Mouse (Mus musculus) induced T-regulatory cell, adult 2 months (primary cell): Measurements from ENCODE around the gene Rab11fip5.

Experiments used
- DNase-seq: peaks from one replicate; pipeline ENCODE4 v3.0.0-alpha.2; 2012; ENCODE audit warnings: low read depth

Gene Rab11fip5

GRCm38 (mm10) chr6:85373066-85373860, 1.2 kb downstream of the Rab11fip5 start:
- DNase-seq, result no peak

- DNase-seq, result no peak
These were observed 1.9 kb downstream of the Rab11fip5 start for GRCm38 (mm10) chr6:85372496-85372895.

GRCm38 (mm10) chr6:85371859-85372405, 2.5 kb downstream of the Rab11fip5 start:
- no peak for DNase-seq

- no peak for DNase-seq
These were observed 3.6 kb downstream of the Rab11fip5 start for GRCm38 (mm10) chr6:85370666-85371430.

- DNase-seq, result no peak
These were observed 4.4 kb downstream of the Rab11fip5 start for GRCm38 (mm10) chr6:85370041-85370440.

- no peak for DNase-seq
These were observed 5.1 kb downstream of the Rab11fip5 start for GRCm38 (mm10) chr6:85369181-85369860.

- DNase-seq, result no peak
These were observed 5.7 kb downstream of the Rab11fip5 start for GRCm38 (mm10) chr6:85368722-85369121.

GRCm38 (mm10) chr6:85368166-85368565, 6.3 kb downstream of the Rab11fip5 start:
- no peak for DNase-seq

- no peak for DNase-seq
These were observed 8.0 kb downstream of the Rab11fip5 start for GRCm38 (mm10) chr6:85366387-85366786.

- no peak for DNase-seq
These were observed 10.0 kb downstream of the Rab11fip5 start for GRCm38 (mm10) chr6:85364439-85364838.

GRCm38 (mm10) chr6:85363906-85364260, 10.6 kb downstream of the Rab11fip5 start:
- DNase-seq, result no peak

GRCm38 (mm10) chr6:85363231-85363905, 11.1 kb downstream of the Rab11fip5 start:
- DNase-seq, result no peak

- DNase-seq, result no peak
These were observed 11.8 kb downstream of the Rab11fip5 start for GRCm38 (mm10) chr6:85362610-85363009.

- no peak for DNase-seq
These were observed 14.1 kb downstream of the Rab11fip5 start for GRCm38 (mm10) chr6:85360311-85360710.

- DNase-seq, result no peak
These were observed 15.6 kb downstream of the Rab11fip5 start for GRCm38 (mm10) chr6:85358877-85359276.

- DNase-seq, result no peak
These were observed 17.6 kb downstream of the Rab11fip5 start for GRCm38 (mm10) chr6:85356682-85357465.

- DNase-seq, result no peak
These were observed 18.7 kb downstream of the Rab11fip5 start for GRCm38 (mm10) chr6:85355753-85356152.

- DNase-seq, result no peak
These were observed 19.7 kb downstream of the Rab11fip5 start for GRCm38 (mm10) chr6:85354709-85355108.

- no peak for DNase-seq
These were observed 20.7 kb downstream of the Rab11fip5 start for GRCm38 (mm10) chr6:85353706-85354105.

- no peak for DNase-seq
These were observed 24.3 kb downstream of the Rab11fip5 start for GRCm38 (mm10) chr6:85350157-85350556.

GRCm38 (mm10) chr6:85349246-85349645, 25.2 kb downstream of the Rab11fip5 start:
- DNase-seq, result no peak
